Mouse (Mus musculus): ENCODE data around the gene Iqschfp.

Iqschfp gene

DNA sequence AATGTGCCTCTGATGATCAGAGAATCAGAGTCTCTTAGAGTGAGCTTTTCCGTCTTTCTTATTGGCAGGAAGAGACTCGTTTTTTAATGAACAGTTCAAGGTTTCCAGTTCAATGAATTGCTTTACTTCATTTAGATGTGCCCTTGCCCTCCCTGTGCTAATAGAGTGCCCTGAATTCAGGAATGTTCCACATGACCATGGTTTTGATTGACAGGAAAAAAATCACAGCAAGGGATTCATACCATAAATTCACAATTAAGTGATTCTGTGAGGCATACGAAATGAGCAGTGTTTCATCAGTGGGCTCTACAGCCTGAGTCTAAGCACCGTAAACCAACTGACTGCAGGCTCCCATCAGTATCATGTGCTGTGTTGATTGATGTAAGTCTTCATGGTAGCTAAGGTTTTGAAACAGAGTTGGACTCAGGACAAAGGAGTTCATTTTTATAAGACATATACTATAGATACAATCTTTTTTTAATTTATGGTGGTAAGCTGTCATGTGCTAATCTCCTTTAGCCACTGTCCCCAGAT, 312.0 kb downstream of the Iqschfp start:
- CTCF ChIA-PET = no interaction called here

GRCm38 (mm10) chr3:68210422-68210821, 318.4 kb downstream of the Iqschfp start:
- CTCF ChIA-PET = no interaction called here

DNA sequence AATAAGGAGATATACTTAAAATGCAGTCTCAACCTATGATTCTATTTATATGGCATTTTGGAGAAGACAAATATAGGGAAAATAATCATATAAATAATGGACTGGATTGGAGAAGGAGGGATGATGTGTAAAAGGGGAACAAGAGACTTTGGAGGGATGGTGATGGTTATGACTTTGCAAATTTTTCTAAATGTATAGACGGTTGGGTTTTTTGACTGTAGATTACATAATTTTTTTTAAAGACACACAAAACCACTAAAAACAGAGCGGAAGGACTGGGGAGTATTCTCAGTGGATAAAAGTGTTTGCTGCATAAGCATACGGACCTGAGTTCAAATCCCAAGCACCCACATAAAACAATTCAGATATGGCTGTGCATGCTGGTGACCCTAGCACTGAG, 329.4 kb downstream of the Iqschfp start:
- CTCF ChIA-PET = no interaction called here

GRCm38 (mm10) chr3:68239887-68240286, 347.9 kb downstream of the Iqschfp start:
- CTCF ChIA-PET = no interaction called here

DNA sequence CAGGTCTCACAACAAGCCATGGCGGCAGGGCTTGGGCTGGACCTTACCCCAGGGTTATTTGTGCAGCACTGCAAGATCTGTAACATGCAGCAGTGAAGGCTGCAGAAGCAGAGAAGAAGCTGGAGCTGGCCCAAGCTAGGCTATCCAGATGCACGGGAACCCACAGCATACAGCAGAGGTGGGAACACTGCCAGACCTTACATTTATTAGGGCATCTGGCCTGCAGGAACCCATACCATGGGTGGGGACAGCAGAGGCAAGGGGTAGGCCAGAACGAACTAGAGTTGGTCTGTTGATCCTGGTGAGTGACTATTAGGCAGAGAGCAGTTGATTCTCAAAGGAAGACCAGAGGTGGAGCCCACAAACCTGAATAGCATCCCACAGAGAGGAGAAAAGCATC, 351.2 kb downstream of the Iqschfp start:
- CTCF ChIA-PET = no interaction called here

- CTCF ChIA-PET = no interaction called here
Measured at GRCm38 (mm10) chr3:68246154-68246553, 354.1 kb downstream of the Iqschfp start.

- CTCF ChIA-PET = no interaction called here
Measured at GRCm38 (mm10) chr3:68250589-68250988, 358.6 kb downstream of the Iqschfp start.

- CTCF ChIA-PET = no interaction called here
Measured at GRCm38 (mm10) chr3:68252335-68252734, 360.3 kb downstream of the Iqschfp start.

- CTCF ChIA-PET = no interaction called here
Measured at GRCm38 (mm10) chr3:68262304-68262703, 370.3 kb downstream of the Iqschfp start.

- CTCF ChIA-PET = no interaction called here
Measured at GRCm38 (mm10) chr3:68267905-68268304, 375.9 kb downstream of the Iqschfp start.

DNA sequence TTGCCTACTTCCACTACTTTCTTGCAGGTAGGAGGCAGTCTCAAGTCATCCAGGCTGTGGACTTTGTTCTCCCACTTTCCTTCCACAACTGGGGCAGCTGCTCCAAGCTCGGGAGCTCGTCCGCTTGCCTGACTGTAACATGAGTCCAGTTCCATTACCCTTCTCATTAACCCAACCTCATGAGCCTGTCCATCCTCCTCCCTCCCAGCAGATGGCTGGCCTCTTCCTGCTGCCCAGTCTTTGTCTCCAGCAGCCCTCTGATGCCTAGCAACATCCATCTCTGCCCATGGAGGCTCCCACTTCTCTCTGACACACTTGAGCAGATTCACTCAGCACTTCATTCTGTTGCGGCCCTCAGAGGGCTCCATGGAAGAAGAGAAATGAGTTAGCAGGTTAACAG, 377.2 kb downstream of the Iqschfp start:
- CTCF ChIA-PET = no interaction called here

DNA sequence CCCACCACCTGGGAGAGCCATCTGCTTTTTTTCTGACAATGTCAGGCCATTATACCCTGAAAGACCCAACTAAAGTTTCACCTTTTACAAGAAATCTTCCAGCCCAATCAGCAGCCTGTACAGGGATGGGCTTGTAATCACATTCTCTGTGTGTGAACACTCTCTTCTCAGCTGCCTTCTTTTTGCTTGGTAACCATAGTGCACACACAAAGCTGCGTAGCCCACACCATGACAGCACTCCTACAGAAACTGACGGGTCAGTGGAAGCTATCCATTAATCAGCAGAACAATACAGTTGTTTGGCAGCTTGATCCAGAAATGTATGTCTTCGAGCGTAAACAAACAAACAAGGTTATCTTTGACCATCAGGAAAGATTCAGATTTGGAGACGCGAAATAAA, 378.2 kb downstream of the Iqschfp start:
- CTCF ChIA-PET = no interaction called here

- CTCF ChIA-PET = no interaction called here
Measured at GRCm38 (mm10) chr3:68271457-68271856, 379.4 kb downstream of the Iqschfp start.

GRCm38 (mm10) chr3:68271881-68272280, 379.8 kb downstream of the Iqschfp start:
- CTCF ChIA-PET = no interaction called here

GRCm38 (mm10) chr3:68282844-68283594, 391.0 kb downstream of the Iqschfp start:
- CTCF ChIA-PET = no interaction called here

GRCm38 (mm10) chr3:68283595-68283991, 391.6 kb downstream of the Iqschfp start:
- CTCF ChIA-PET = no interaction called here

DNA sequence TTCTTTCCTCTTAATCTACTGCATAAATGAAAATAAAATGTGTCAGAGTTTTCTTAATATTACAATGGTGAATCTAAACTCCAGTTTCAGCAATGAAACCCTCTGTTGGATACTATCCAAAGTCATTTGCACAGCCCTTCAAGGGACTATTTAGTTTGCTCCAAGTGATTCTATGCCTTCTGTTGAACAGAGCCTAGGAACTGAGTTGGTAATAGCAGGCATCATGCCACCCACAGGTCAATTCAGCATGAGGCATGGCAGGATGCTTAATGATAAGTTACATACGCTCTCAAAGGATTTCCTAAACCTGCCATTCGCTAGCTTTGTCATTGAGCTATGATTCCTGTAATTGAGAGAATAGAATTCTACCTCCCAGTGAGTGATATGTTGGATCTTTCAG, 392.5 kb downstream of the Iqschfp start:
- CTCF ChIA-PET = no interaction called here

DNA sequence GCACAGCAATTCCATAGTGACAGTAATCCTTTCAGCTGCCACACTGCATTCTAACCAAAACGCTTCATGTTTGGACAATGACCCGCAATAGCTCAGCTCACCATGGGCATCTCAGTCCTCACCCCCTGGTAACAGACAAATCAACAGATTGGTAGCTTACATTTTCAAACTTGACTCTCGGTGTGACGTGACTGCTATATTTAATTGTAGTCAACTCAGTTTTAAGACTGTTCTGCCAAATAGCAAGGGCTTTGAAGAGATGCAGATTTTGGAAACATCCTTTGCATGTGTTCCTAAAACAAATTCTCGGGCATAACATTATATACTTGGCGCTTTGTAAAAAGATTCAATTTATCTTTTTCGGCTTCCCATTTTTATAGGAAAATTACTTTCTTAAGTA, 404.7 kb downstream of the Iqschfp start:
- CTCF ChIA-PET = no interaction called here

DNA sequence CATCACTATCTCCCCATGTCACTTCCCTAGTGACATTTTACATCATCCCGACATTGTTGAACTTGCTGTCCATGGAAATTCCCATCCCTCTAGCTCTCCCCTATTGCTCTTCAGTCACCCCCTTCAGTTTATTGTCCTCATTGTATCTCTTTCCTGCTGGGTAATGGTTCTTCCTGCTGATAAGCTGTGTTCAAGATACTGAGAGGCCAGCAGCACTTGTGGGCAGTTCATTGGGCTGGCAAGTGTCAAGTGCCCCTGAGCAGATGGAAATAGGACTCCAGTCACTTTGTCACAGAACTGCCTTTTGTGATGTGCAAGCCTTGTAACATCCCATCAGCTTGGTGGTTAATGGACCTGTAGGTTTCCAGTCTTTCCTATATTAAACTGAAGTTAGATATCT, 413.6 kb downstream of the Iqschfp start:
- CTCF ChIA-PET = no interaction called here

- CTCF ChIA-PET = no interaction called here
Measured at GRCm38 (mm10) chr3:68306726-68307125, 414.7 kb downstream of the Iqschfp start.

DNA sequence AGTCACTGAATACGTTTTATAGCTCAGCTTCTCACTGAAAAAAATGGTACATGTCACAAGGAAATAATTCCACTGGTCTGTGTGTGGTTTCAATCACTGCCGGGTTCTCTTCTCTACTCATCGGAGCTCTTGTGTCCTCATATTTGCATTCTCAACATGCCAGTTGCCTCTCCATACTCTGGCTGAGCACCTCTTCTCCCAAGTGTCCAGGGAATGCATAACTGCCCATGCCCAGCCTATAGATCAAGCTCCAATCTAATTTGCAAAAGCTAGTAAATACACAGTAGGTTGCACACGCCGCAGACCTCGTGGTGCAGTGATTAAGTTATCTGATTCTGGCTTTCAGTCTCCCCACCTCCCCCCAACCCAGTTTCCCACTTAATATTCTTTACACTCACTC, 433.5 kb downstream of the Iqschfp start:
- CTCF ChIA-PET = no interaction called here

- CTCF ChIA-PET = no interaction called here
Measured at GRCm38 (mm10) chr3:68332515-68332914, 440.5 kb downstream of the Iqschfp start.

DNA sequence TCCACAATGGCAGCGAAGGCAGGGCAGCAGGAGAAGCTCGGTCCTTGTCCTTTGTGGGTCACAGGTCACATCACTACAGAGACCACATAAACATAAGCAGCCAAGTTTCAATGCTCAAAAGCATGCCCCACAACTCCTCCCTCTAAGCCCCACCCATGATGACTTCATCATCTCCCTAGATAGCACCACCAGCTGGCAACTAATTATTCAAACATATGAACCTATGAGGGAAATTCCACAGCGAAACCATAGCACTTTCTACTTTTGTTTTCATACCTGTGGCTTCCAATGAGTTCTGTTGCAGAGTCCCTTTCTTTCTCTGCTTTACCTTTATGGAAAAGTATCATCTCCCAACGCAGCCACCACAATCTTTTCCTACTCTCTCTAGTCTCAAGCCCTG, 443.5 kb downstream of the Iqschfp start:
- CTCF ChIA-PET = no interaction called here

- CTCF ChIA-PET = no interaction called here
Measured at GRCm38 (mm10) chr3:68350624-68351023, 458.6 kb downstream of the Iqschfp start.
